Mouse (Mus musculus): ENCODE data around the gene Gm867. TPM values are rescaled to one million over a fixed set of nuclear protein-coding genes. Genes with fewer than 3 reads are reported as not detected.

Gene Gm867
- 0.13 and 0.26 TPM in 2 replicates for polyA plus RNA-seq (2021; fragmentation: Nextera tagmentation)
- long read RNA-seq, experiment 1, result 0 reads
- long read RNA-seq, experiment 2, result 0 reads

DNA sequence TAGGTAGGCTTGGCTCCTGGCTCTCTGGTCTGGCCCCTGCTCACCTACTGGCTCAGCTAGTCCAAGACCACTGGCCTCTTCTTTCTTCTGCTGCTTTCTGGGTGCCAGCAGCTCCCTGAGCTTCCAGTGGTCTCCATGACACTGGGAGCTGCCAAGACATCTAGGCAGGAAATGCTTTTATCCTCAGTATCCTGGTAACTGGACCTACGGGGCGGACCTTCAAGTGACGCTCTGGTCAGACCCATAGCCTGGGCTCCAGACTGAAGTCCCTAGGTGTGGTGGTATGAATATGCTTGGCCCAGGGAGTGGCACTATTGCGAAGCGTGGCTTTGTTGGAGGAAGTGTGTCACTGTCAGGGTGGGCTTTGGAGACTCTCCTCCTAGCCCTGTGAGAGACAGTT is at the start of gene Gm867:
Gm867 (minus strand) TSS at position 153 of the 400 bp plus-strand sequence.

DNA sequence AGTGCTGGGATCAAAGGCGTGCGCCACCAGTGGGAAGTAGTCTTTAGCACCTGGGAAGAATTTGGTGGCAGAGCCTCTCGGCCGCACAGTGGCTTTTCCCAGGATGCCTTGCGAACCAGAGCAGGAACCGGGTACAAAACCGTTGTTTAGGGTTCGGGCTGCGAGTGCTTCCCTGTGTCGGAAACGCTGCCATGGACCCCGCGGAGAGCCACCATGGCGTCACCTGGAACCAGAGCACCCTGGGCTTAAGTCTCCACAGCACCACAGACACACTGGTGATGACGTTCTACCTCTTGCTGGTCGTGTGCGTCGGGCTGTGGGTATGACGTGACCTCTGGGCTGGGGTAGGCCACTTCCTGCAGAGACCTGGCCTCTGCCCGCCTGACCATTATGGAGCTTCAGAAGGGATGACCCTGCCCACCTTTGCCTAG is 13.9 kb upstream of the Gm867 start, which contains the start of gene Gm5134:
Gm5134 (plus strand) TSS at position 134 of the 431 bp plus-strand sequence.

DNA sequence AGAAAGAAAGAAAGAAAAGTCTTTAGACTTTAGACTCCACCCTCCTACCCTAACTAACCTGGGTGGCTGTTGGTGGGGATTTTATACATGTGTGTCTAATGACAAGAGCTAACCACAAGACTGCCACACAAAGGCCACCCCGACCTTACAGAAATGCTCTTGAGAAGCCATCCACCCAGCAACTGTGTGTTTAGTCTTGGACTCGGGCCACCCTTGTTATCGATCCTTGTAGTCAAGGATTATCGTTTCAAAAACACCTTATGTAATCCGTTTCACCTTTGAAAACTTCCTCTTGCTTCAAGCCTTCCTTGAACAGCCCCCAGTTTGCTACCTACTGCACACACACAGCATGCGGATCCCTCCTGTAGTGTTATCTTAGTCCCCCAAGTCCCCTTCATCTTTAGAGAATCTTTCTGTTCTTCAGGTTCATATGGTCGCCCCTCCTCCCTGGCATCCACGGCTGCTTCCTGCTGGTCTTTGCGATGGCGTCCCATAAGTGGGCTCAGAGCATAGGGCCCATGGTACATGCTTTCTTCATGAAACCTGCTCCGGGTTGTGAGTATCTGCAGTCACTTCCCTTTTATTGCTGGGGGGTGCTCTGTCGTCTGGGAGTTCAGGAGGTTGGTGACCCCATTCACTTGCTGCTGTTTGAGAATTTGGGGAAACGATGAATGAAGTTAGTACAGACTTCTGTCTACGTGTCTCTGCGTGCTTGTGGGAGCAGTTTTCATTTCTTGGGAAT is 2.4 kb upstream of the Gm867 start, which contains the start of gene Vpreb3:
Vpreb3 (plus strand) TSS at position 322 of the 742 bp plus-strand sequence.

DNA sequence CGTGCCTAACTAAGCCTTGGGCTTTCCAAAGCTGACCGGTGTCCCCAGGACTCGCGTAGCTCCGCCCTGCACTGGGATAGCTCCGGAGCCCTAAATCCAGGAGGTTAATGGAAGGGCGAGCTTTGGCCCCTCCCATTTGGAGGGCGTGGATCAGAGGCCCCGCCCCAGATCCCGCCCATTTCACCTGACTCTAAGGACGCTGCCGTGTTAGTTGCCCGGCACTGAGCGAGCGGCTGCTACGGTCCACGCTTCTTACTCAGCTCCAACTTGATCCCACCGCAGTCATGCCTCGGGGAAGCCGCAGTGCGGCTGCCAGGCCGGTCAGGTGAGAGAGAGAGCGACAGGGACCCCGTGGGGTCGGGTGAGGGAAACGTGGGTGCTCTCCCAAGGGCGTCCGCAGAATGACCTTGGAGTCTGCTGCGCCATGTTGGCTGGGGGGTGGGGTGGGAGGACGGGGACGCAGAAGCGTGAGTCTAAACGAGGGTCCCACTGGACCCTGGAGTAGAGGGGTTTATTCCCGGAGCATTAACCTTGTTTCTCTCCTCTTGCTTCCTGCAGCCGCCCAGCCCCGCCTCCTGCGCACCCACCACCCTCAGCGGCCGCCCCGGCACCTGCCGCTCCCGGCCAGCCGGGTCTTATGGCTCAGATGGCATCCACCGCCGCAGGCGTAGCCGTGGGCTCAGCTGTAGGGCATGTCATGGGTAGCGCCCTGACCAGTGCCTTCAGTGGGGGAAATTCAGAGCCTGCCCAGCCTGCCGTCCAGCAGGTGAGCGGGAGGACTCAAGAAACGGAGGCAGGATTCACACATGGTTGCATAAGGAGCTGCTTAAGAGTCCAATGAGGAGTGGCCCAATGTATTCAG is 4.6 kb downstream of the Gm867 start, which contains the start of gene Mmp11:
Mmp11 (minus strand) TSS at position 817 of the 862 bp plus-strand sequence.

DNA sequence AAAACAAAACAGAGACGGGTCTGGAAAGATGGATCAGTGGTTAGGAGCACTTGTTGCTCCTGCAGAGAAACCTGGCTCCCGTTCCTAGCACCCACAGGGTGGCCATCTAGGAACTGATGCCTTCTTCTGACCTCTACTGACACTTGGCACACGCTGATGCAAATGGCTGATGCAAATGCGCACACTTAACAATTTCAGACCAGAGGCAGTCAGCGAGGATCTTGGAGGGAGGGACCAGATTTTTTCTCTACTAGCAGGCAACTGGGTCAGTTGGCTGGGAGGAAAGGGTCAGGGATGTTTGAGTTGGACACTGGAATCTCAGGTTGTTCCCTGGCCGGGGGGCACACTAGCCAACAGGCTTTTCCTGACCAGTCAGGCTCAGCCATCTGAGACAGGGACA is 7.6 kb downstream of the Gm867 start, which contains the start of gene Chchd10:
Chchd10 (plus strand) TSS at position 240 of the 400 bp plus-strand sequence.

DNA sequence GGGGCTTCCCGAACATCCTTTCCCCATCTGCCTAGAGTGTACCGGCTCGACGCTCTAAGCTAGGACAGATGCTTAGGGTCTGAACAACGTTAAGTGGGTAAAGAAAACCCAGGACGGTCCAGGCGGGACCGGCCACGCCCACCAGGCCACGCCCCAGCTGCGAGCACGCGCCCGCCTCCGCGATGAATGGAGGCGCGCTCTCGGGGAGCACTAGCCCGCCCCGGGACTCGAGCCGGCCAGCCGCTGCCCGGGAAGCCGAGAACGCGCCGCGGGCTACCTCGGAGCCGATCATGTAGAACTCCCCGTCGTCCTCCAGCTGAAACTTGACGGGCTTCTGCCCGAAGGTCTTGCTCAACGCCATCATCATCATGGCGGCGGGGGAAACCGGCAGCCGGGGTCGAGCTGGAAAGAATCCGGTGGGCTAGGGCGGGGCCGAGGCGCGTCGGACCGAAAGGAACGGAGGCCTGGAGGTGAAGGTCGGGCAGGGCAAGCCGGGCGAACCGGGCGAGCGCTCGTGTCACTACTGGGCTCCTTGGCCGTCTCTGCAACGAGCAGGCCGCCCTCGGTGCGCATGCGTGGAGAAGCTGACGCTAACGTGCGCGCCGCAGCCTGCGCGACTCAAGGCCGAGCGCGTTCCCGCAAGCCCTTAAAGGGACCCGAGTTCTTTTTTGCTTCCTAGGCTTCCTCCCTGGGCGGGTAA is 19.3 kb downstream of the Gm867 start, which contains the start of gene Smarcb1:
Smarcb1 (minus strand) TSS at position 592 of the 700 bp plus-strand sequence.

DNA sequence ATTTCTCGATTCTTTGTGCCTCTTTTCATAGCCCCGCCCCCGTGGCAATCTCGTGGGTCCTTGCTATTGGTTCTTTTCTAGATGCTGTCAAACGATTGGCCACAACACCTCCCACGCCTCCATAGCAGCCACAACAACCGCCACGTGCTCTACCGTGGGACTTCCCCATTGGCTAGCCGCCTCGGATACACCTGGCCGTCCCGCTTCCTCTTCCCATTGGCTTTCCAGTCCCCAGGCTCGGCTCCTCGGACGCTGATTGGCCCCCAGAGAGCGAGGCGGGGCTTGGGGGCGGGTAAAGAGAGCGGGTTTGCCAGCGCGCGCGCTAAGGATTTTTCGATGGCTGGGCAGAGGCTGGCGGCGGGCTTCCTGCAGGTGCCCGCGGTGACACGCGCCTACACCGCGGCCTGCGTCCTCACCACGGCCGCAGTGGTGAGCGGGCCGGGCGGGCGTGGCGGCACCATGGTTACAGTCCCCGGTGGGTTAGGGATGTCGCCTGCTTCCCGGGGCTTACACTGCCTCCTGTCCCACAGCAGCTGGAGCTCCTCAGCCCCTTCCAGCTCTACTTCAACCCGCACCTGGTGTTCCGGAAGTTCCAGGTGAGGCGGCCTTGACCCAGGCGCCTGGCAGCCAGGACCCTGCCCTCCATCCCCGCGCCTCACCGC is 47.3 kb downstream of the Gm867 start, which contains the start of gene Derl3:
Derl3 (plus strand) TSS at position 325 of the 662 bp plus-strand sequence.

Other genes with a start within 250 kb of the Gm867 start
- 15.1 and 22.2 TPM in 2 replicates for gene Cabin1, start 176.3 kb downstream of the Gm867 start, polyA plus RNA-seq (2021; fragmentation: Nextera tagmentation)
- 194 and 202 TPM in 2 replicates for gene Ddt, start 167.3 kb downstream of the Gm867 start, polyA plus RNA-seq (2021; fragmentation: Nextera tagmentation)
- gene Gm20441, start 159.7 kb downstream of the Gm867 start, polyA plus RNA-seq (2021; fragmentation: Nextera tagmentation), result not detected in 2 replicates
- 8.2 and 13.6 TPM in 2 replicates for gene Gstt3, start 159.3 kb downstream of the Gm867 start, polyA plus RNA-seq (2021; fragmentation: Nextera tagmentation)
- gene Gstt1, start 142.1 kb downstream of the Gm867 start, polyA plus RNA-seq (2021; fragmentation: Nextera tagmentation), result 38.2 and 46.0 TPM in 2 replicates
- not detected in 2 replicates for gene Gstt4, start 118.1 kb downstream of the Gm867 start, polyA plus RNA-seq (2021; fragmentation: Nextera tagmentation)
- 5.4 and 8.1 TPM in 2 replicates for gene Gstt2, start 103.2 kb downstream of the Gm867 start, polyA plus RNA-seq (2021; fragmentation: Nextera tagmentation)
- 1,436 and 1,590 TPM in 2 replicates for gene Mif, start 80.4 kb downstream of the Gm867 start, polyA plus RNA-seq (2021; fragmentation: Nextera tagmentation)
- 2.1 and 2.3 TPM in 2 replicates for gene Derl3, start 47.3 kb downstream of the Gm867 start, polyA plus RNA-seq (2021; fragmentation: Nextera tagmentation)
- 110 and 116 TPM in 2 replicates for gene Smarcb1, start 19.1 kb downstream of the Gm867 start, polyA plus RNA-seq (2021; fragmentation: Nextera tagmentation)
- gene Chchd10, start 7.5 kb downstream of the Gm867 start, polyA plus RNA-seq (2021; fragmentation: Nextera tagmentation), result 1,305 and 1,353 TPM in 2 replicates
- gene Mmp11, start 4.2 kb downstream of the Gm867 start, polyA plus RNA-seq (2021; fragmentation: Nextera tagmentation), result 1.3 and 1.4 TPM in 2 replicates
- gene Vpreb3, start 2.4 kb upstream of the Gm867 start, polyA plus RNA-seq (2021; fragmentation: Nextera tagmentation), result 0.26 TPM in 1 of 2 replicates, not detected in the other
- gene Gm5134, start 13.8 kb upstream of the Gm867 start, polyA plus RNA-seq (2021; fragmentation: Nextera tagmentation), result not detected in 2 replicates
- 3.1 and 4.4 TPM in 2 replicates for gene Zfp280b, start 92.0 kb upstream of the Gm867 start, polyA plus RNA-seq (2021; fragmentation: Nextera tagmentation)
- not detected in 2 replicates for gene Slc5a4b, start 170.3 kb upstream of the Gm867 start, polyA plus RNA-seq (2021; fragmentation: Nextera tagmentation)
- gene Slc5a4a, start 206.8 kb upstream of the Gm867 start, polyA plus RNA-seq (2021; fragmentation: Nextera tagmentation), result not detected in 2 replicates